Mouse (Mus musculus): Measurements from ENCODE around the gene Esd. TPM values are rescaled to one million over a fixed set of nuclear protein-coding genes. Genes with fewer than 3 reads are reported as not detected.

Gene Esd
- polyA plus RNA-seq, 1 experiment: 89.4 TPM

DNA sequence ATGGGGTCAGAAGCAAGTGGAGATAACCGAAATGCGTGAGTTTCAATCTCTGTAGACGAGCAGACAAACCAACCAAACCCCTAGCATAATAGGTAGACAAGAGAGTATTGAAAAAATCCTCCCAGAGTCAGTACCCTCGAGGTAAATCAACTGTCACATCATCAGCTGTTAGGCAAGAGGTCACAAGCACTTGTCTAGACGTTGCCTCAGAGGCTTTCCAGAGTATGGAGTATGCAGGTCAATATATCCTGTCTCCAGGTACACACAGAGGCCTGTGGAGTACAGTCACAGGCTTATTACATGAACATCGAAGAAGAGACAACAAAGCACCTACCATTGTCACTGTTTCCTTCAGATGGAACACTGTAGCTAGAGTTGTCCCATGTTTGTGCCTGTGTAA lies 60.7 kb downstream of the Esd start:
- no peak for DNase-seq (ENCODE audit: extremely low spot score in 1 of 2, low spot score in 1 of 2)

GRCm38 (mm10) chr14:74794931-74795330 lies 62.8 kb downstream of the Esd start:
- DNase-seq (ENCODE audit: extremely low spot score in 1 of 2, low spot score in 1 of 2): no peak

GRCm38 (mm10) chr14:74797386-74798062 lies 65.4 kb downstream of the Esd start:
- DNase-seq (ENCODE audit: extremely low spot score in 1 of 2, low spot score in 1 of 2): no peak

GRCm38 (mm10) chr14:74798063-74798890 lies 66.2 kb downstream of the Esd start:
- no peak for DNase-seq (ENCODE audit: extremely low spot score in 1 of 2, low spot score in 1 of 2)

Other genes with a start within 250 kb of the Esd start
- gene Htr2a, start 91.5 kb upstream of the Esd start, polyA plus RNA-seq (2012; rRNA removed): 12.7 and 14.3 TPM in 2 replicates
- gene Lrch1, start 215.6 kb downstream of the Esd start, polyA plus RNA-seq (2012; rRNA removed): 14.6 and 16.1 TPM in 2 replicates